Mouse (Mus musculus): ENCODE data around the gene Ppp4r1.
A peak's percentile ranks its signal among the peaks of the same experiment; 100 is the strongest.

Gene Ppp4r1

GRCm38 (mm10) chr17:65782551-65783141 is at the start of gene Ppp4r1:
Ppp4r1 (plus strand) TSS chr17:65782573.
- DNase-seq (ENCODE audit: low read depth): no peak

GRCm38 (mm10) chr17:65732666-65733065 is 49.7 kb upstream of the Ppp4r1 start:
- DNase-seq (ENCODE audit: low read depth): no peak

DNA sequence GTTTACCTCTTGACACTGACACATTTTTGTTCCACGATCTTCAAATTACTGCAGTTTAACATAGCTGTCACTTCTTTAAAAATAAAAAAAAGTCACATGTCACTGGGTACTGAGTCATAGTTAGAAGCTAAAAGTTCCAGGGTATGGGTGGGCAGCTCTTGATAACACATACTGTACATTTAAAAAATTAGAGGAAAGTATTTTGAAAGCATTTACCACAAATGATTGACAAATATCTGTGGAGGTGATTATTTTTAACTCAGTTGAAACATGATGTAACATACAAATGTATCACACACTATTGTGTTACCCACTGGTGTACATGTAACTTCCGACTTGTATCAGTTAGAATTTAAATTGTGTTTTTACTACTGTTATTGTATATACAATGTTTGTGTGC is 47.3 kb upstream of the Ppp4r1 start:
- no peak for DNase-seq (ENCODE audit: low read depth)

DNA sequence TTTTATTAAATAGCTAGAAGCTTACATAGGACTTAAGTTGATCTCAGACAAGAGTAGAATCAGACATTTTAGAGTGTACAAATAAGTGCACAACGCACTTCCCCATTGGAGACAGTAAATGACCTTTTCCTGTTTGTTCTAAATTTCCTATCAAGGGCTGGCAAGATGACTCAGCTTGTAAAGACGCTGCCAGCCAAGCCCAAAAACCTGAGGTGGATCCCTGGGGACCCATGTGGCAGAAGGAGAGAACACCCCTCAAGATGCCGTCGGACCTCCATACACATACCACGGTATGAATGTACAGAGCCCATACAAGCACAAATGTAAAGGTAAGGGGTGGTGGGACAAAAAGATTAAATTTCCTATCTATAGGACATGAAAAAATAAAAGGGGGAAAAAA is 45.2 kb upstream of the Ppp4r1 start:
- no peak for DNase-seq (ENCODE audit: low read depth)

DNA sequence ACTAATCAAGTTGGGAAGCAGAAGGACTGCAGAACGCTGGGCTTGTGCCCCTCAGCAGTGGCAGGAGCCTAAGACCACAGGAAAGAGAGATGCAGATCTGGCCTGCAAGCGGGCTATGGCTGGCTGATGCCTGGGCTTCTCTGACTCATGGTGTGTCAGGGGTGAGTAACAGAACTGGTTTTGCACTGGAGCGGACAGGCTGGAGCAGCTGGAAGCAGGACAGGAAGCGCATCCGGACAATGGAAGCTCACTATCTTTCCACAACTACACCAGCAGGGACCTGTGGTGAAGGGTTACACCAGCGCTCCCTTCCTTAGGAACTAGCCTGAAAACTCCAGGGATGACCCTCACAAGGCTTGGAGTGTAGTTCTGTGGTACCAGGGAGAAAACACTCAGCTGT is 44.8 kb upstream of the Ppp4r1 start:
- DNase-seq (ENCODE audit: low read depth): peak; percentile 76

DNA sequence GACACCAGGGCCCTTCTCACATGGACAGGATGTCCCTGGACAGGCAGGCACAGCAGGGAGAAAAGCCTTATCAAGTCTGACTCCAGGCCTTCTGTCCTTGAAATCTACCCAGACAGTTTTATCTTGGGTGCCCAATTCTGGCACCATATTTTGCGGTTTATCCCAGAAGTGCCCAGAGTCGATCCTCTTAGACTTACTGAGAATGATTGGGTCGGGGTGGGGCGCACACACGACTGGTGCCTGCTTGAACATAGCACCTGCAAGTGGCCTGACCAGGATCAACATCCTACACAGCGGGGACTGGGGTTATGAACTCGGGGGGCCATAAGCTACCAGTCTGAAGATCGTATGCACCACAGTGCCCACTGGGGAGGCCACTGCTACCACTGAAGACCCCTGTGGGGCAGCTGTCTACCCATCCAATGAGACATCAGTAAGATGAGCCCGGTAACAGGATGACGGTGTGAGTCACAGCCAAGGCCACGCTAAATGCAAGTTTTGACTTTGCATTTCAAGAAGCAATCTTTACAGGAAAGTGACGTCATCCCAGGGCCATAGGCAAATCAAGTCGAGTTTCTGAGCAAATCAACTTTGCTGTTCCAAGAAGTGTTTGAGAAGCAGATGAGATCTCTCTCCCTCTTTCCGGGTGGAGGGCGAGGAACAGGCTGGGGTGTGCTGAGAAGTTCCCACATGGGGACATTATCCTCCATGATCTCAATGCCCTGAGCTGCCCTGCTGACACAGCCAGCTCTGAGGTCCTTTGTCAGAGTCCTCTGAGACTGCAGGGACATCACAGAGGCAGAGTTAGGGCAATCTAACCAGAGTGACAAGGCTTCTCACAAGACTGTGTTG is 42.3 kb upstream of the Ppp4r1 start:
- no peak for DNase-seq (ENCODE audit: low read depth)

DNA sequence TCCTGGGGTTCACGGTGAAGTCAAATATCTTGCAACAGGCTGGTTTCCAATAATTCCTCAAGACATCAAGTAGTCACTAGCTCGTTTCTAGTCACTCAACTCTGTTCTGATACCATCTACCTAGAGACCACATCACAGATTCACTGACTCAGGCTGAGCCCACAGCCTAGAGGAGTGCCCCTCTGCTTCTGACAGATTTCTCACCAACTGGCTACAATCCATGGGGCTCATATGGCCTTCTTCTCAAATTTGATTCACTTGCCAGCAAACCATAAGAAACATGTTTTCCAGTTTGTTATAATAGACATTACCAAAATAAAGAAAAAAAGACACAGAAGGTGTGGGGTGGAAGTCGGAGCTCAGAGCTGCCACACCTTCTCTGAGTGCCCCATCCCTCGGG is 40.8 kb upstream of the Ppp4r1 start:
- DNase-seq (ENCODE audit: low read depth): no peak

DNA sequence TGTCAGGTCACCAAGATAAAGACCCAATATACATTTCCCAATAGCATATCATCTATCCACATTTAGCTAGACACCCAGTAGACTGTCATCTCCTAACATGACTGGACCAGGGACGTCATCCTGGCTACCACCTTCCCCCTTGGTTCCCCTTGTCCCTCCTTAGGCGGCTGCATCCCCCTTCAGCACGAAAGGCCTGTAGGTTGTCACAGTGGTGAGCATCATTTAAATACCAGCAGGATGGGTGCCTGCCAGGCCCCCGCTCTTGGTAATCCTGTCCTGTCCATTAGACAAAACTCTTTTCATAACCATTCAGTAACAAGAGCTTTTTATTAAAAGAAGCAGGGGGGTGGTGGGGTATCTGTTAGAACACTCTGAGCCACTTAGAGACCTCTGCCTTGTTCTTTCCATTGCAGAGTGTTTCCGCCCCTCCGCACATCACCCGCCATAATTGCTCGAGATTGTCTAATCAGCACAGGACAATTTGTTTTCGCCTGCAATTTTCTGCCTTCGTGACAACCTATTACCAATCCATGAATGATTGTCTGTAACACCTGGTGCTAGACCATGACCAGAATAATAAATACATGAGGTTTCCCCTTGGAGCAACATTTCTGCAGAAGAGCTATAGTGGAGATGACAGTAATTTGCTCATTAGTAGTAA is 40.0 kb upstream of the Ppp4r1 start:
- DNase-seq (ENCODE audit: low read depth): no peak

- no peak for DNase-seq (ENCODE audit: low read depth)
These were observed 39.4 kb upstream of the Ppp4r1 start for GRCm38 (mm10) chr17:65742969-65743368.

GRCm38 (mm10) chr17:65743664-65744330 is 38.6 kb upstream of the Ppp4r1 start:
- no peak for DNase-seq (ENCODE audit: low read depth)

GRCm38 (mm10) chr17:65746314-65746713 is 36.1 kb upstream of the Ppp4r1 start:
- DNase-seq (ENCODE audit: low read depth): no peak

DNA sequence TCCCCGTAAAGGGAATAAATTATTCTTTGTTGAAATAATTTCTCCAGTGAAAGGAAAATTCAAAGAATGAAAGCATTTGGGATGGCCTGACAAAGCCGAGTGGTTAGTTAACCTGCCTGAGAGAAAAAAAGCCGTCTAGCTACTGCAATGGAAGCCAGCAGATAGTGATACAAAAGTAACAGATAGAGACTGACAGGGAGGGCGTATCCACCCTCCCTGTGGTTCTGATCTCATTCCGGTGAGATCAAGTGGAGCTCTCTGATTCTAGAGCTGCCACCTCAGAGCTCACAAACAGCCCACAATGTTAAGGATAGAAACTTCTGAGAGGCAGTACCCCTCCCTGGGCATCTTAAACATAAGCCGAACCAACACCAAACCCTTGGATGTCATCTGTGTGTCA is 33.4 kb upstream of the Ppp4r1 start:
- no peak for DNase-seq (ENCODE audit: low read depth)

DNA sequence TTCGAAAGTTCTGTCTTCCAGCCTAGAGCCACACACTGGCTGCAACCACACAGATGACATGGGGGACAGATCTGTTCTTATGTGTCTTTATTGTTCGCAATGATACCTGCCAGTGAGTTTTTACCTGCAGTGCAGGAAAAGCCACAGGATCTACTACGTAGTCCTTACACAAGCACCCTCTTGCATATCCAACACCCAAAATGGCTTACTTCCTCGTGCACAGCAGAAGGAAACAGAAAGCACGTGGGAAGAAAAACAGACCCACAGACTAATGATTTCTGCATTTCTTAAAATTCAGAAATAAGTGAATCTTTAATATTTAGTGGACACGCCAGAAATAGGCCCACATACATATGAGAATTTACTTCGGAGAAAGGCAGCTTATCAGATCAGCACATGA is 32.6 kb upstream of the Ppp4r1 start:
- no peak for DNase-seq (ENCODE audit: low read depth)

- DNase-seq (ENCODE audit: low read depth): no peak
These were observed 32.1 kb upstream of the Ppp4r1 start for GRCm38 (mm10) chr17:65750301-65750700.

DNA sequence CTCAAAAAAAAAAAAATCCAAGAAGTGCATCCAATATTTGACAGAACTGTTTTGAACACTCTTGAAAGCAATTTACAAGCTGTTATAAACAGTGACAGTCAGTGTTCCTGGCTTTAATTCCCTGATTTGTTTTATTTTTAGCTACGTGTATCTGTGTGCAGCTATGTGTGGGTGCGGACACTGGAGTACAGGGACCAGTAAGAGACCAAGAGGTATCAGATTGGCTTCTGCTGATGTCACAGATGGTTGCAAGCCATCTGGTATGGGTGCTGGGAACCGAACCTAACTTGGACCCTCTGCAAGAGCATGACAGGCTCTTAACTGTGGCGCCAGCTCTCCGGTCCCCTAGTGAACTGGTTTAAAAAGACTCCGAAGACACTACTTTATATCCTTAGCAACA is 29.2 kb upstream of the Ppp4r1 start:
- no peak for DNase-seq (ENCODE audit: low read depth)

GRCm38 (mm10) chr17:65755857-65756256 is 26.5 kb upstream of the Ppp4r1 start:
- DNase-seq (ENCODE audit: low read depth): no peak

DNA sequence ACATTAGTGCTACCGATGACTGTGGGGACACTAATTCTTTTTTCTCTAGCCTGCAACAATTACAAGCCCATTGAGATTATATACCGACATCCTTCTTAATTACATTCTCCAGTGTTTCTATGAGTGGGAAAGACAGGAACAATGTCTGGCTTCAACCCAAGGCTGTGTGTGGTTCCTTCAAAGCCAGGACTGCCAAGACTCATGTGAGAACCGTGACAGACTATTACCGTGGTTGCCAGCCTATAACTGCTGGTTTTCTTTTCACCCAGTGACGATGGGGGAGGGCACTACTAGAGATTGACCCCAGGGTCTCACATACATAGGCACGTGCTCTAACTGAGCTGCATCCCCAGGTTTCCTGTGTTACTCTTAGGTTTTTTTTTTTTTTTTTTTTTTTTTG is 25.2 kb upstream of the Ppp4r1 start:
- DNase-seq (ENCODE audit: low read depth): no peak

GRCm38 (mm10) chr17:65763221-65763620 is 19.2 kb upstream of the Ppp4r1 start:
- DNase-seq (ENCODE audit: low read depth): no peak

DNA sequence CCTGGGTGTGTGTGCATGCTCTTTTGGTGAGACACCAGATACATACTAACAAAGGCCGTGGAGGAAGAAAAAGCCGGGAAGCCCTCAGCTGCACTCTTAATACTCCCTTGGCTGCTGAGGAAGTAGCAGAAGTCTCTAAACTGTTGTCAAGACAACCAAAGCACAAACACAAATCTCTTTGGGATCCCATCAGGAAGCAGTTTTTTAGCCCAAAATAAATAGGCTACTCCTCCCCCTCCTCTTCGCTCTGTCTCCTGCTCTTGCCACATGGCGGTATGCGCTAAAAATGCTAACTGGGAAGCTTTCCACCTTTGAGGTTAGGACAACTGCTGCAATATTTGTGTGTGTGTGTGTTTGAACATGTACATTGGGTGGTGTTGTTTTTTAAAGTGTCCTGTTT is 13.9 kb upstream of the Ppp4r1 start:
- peak; percentile 86 for DNase-seq (ENCODE audit: low read depth)

DNA sequence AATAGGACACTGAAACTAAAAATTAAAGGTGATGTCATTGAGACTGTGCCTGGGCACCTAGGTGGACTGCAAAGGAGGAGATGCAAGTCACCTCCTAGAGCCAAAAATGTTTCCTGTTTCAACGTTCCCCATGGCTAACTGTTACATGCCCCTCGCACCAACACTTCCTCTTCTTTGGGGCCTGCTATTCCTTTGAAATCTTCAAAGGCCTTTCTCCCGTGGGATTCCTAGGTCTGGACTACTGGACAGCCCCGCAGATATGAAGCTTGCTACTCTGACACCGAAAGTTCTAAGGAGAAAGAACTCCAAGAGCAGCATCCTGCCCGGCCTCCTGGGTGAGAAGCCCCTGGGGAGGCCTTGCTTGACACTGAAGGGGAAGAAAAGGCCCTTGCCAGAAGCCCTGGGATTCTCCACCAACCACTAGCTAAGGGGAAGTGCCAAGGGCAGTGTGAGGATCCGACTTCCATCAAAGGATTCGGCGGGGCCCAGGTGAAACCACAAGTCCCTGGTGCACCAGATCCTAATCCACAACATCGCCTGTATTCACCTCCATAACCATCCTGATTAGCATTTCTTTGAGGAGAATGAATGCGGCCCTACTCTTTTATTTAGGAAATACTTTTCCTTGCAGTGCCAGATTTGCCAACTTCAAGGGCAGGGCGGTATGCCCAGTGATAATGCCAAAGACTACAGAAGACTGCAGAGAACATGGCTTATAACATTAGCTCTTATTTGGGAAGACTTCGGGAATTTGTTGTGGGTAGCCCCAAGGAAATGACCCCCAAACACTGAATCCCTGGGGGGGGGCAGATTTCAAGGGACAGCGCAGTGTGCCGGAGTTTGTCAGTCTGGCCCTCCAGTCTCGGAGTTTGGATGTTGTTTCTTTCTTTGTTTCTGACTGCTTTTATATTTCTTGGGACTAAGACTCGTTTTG is 11.1 kb upstream of the Ppp4r1 start:
- DNase-seq (ENCODE audit: low read depth): no peak
